Mouse (Mus musculus): ENCODE data around the gene Uqcc1. TPM values are rescaled to one million over a fixed set of nuclear protein-coding genes. Genes with fewer than 3 reads are reported as not detected.

The Uqcc1 gene
- total RNA-seq, 2 experiments from 2014 or later: 70.4 to 75.7 TPM

DNA sequence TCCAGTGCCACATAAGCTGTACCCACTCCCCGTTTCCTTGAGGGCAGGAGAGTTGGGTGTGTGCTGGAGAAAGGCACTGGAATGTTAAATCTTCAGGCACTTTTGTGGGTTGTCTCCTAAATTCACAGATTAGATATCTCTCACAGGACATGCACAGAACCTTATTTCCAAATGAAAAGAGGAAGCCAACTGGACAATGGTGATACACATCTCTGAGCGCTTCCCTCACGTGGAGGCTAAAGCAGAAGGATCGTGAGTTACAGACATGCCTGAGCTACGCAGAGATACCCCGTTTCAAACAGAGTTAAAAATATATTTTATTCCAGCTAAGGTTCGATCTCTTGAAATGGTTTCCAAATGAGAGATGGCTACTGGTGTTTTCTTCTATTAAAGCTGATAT is 7.0 kb downstream of the Uqcc1 start:
- no peak overlapping the region for H3K4me3 ChIP-seq
- intact Hi-C loops (cut with DNase I): no loop called here
- DNase-seq (ENCODE audit: extremely low spot score in 1 of 2, low spot score in 2 of 2): no peak
- H3K27ac ChIP-seq: no peak overlapping the region
- no peak for TF ChIP-seq CTCF (IDR thresholded peaks at IDR 0.05)

DNA sequence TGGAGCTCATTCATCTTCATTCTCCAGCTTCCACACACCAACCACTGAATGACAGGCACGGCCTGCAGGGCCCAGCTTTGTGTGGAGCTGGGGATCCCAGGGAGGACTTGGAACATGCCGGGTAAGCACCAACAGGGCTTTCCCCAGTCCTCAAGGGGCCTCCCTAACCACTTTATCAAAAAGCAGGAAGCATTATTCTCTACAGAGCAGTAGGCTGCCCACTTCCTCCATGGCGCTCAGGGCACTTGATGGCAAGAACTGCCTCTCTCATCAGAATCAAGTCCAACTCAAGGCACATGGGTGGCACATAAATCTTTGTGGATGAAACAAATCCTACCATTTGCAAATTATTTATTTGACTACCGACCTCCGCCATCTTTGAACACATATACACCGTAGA is 15.4 kb downstream of the Uqcc1 start:
- no peak for TF ChIP-seq CTCF (IDR thresholded peaks at IDR 0.05)
- intact Hi-C loops (cut with DNase I): no loop called here
- DNase-seq (ENCODE audit: extremely low spot score in 1 of 2, low spot score in 2 of 2): no peak
- Histone ChIP-seq H3K27ac (no peak overlapping the region), H3K4me3 (no peak overlapping the region)

DNA sequence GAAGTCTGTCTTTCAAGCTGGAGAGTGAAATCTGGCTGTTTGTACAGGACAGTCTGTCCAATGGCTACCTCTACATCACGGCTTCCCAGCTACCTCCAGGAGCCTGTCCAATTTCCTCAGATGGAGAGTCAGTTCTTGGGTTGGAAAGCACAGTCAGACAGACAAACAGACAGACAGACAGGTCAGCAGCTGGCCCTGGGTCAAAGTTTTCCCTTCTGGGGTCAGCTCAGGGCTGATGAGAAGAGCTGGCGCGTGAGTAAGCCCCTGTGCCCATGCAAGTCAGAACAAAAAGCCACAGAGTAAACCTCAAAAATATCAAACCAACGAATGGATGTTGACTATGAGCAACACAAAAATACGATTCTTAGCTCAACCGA is 26.5 kb downstream of the Uqcc1 start:
- TF ChIP-seq CTCF (IDR thresholded peaks at IDR 0.05): no peak
- no peak overlapping the region for H3K27ac ChIP-seq
- DNase-seq (ENCODE audit: extremely low spot score in 1 of 2, low spot score in 2 of 2): no peak
- intact Hi-C loops (cut with DNase I): no loop called here
- no peak overlapping the region for H3K4me3 ChIP-seq

DNA sequence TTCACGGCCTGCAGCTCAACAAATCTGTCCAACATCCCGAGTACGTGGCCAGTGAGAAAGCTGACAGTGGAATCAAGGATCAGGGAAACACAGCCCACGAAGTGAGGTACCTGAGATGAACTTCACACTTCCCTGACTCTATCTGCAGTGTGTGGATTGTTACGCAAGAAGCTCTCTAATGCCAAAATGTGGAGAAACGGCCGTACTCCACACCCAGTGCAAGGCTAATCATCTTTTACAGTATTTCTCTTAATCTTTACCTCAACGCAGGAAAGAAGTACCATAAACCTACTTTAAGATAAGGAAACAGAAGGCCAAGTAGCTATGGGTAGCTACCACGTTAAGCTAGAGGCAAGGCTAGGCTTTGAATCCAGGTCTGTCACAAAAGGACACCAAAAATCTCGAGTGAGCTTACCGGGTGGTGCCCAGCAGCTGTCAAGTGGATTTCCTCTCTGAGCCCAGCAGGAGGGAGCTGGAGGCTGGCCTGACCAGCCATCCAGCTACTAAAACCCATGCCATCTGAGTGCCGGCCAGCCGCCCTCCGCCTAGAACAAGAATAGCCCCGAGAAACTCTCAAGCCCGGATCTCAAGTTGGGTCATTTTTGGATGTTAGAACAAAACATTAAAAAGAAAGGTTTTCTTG is 27.0 kb downstream of the Uqcc1 start:
- Histone ChIP-seq H3K27ac (no peak overlapping the region), H3K4me3 (no peak overlapping the region)
- intact Hi-C loops (cut with DNase I): no loop called here
- TF ChIP-seq CTCF (IDR thresholded peaks at IDR 0.05): no peak
- DNase-seq (ENCODE audit: extremely low spot score in 1 of 2, low spot score in 2 of 2): no peak

DNA sequence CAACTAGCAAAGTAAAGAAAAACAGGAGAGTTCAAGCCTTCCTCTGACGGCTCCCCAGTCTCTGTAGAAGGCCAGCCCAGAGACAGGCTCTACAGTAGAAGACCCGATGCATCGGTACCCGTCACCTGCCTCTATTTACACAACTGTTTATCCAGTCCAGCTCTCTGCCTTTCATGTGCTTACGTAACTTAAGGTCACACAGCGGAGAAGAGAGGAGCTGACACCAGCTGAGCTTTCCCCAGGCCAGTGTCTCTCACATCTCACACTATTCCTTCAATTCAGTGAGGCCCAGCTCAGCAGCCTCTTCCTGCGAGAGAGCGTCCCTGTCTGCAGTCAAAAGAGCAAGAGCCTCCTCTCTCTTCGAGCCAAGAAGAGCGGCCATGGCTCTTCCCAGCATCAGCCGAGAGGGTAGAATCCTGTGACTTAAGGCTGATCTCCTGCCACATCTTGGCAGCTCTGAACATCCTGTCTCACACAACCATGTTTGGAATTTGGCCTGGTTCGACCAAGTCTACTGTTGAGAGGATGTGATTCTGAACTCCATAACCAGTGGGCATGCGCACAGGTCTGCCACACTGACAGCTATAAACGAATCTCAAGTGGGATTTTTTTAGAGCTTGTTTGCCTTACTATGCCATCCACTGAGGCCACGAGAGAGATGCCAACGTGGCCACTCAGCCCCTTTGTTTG is 34.9 kb downstream of the Uqcc1 start:
- H3K27ac ChIP-seq: no peak overlapping the region
- no peak for DNase-seq (ENCODE audit: extremely low spot score in 1 of 2, low spot score in 2 of 2)
- TF ChIP-seq CTCF (IDR thresholded peaks at IDR 0.05): no peak
- H3K4me3 ChIP-seq: no peak overlapping the region
- intact Hi-C loops (cut with DNase I): no loop called here

DNA sequence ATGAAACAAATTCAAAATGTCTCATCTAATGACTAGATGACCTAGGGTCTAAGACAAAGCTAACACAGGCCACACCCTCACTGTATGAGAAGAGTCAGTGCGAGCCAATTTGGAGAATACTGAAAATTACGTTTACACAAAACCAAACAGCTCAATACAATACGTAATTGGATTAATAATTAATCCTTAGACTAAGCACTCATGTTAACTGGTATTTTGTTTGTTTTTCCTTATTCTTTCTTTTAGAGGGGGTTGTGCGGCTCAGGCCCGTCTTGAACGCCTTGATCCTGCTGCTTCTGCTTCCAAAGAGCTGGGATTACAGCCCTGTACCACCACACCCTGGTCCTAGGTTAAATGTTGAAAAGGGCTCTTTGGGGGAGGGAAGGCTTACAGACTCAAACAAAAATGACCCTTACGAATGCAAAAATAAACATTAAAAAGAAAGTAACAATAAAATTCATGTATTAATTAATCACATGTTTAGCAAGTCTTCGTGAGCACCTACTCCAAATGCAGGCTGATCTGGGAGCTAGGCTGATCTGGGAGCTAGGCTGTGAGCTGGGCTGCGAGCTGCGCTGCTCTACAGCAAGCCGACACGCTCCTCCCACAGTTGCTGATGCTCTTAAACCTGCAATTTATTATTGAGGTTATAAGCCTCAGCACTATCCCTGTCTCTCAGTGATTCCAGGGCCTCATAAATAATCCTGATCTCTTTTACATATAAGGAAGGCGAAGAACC is 35.6 kb downstream of the Uqcc1 start:
- TF ChIP-seq CTCF (IDR thresholded peaks at IDR 0.05): no peak
- Histone ChIP-seq H3K27ac (no peak overlapping the region), H3K4me3 (no peak overlapping the region)
- no peak for DNase-seq (ENCODE audit: extremely low spot score in 1 of 2, low spot score in 2 of 2)
- intact Hi-C loops (cut with DNase I): no loop called here

DNA sequence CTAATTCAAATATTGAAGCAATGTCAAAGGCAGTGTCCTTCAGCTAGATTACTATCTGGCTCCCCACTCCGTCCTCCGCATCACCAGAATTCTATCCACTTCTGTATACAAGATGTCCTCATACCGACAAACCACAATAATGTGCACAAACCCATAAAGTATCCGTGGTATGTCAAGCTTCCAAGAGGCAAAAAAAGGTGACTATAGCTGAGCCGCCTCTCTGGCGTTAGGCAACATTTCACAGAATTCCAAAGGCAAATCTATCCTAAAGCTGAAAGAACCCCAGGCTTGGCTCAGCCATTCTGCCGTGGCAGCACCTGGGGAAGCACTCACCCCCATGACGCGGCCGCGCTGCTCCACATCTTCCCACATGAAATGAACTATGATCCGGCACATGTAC is 43.3 kb downstream of the Uqcc1 start:
- Histone ChIP-seq H3K27ac (no peak overlapping the region), H3K4me3 (no peak overlapping the region)
- TF ChIP-seq CTCF (IDR thresholded peaks at IDR 0.05): no peak
- intact Hi-C loops (cut with DNase I): no loop called here
- DNase-seq (ENCODE audit: extremely low spot score in 1 of 2, low spot score in 2 of 2): no peak

DNA sequence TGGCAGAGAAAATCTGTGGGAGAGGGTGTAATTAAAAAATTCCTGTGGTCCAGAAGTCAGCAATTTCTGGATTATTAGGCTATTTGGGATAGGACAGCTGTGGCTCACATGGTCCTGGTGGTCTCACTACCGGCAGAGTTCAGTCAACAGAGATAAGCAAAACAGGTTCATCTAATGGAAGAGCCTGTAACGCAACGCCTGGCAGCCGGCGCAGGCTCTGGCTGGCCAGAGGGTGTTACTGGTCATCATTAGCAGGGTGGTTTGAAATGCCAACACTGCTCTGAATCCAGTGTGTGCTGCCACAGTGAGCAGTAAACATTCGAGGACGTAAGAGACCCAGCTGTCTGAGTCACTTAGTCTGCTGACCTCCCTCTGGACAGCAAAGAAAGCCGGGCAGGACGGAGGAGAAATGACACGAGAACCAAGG is 44.8 kb downstream of the Uqcc1 start:
- H3K4me3 ChIP-seq: no peak overlapping the region
- intact Hi-C loops (cut with DNase I): no loop called here
- TF ChIP-seq CTCF (IDR thresholded peaks at IDR 0.05): no peak
- no peak overlapping the region for H3K27ac ChIP-seq
- DNase-seq (ENCODE audit: extremely low spot score in 1 of 2, low spot score in 2 of 2): no peak

DNA sequence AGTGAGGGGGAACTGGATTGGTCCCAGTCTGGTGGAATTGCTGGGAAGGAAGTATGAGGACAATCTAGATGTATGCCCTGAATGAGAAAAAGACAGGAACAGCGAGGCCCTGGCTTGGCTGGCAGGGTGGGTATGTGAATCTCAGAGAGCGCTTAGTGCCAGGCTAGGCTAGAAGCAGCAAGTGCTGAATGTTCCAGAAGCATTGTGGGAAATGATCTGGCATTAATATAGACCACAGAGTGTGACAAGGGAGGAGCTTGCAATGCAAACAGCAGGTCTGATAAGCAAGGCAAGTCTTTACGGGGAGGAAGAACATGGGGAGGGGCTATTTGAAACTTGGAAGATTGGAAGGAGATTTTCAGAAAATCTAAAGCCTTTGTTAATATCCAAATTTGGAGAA is 48.0 kb downstream of the Uqcc1 start:
- DNase-seq (ENCODE audit: extremely low spot score in 1 of 2, low spot score in 2 of 2): no peak
- intact Hi-C loops (cut with DNase I): no loop called here
- H3K4me3 ChIP-seq: no peak overlapping the region
- H3K27ac ChIP-seq: no peak overlapping the region
- TF ChIP-seq CTCF (IDR thresholded peaks at IDR 0.05): no peak

DNA sequence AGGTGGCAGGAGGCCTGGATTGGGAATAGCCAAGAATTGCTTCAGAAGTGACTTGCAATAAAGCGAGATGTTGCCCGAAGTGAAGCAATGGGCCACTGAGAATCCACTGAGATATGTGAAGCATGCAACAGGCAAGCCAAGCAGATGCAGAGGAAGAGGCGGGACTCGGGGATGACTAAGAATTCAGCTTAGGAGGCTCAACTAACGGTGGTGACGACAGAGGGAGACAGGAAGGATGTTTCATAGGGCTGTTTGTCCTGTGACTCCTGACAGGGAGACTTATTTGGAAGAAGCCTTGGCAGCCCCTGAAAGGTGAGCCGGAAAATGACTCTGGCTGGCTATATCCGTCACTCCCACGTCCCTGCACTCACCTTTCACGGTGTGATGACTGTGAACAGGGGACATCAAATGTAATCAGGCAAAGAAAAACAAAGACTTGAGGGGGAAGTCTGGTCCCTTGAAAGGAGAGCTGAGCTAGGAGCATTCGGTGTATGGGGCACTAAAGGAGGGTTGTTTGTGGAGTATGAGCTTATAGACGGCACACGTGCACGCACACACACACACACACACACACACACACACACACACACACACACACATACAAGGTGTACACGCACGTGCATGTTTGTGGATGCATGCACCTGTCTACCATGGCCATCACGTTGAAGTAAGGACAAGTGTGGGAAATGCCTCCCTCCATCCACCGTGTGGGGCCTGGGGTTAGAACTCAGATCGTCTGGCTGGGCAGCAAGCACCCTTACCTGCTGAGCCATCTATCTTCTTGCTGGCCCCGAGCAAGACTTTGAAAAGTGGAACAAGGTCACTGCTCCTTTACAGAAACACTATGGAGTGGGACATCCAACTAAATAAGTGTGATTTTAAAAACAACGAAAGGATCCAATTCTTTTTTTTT is 50.9 kb downstream of the Uqcc1 start:
- DNase-seq (ENCODE audit: extremely low spot score in 1 of 2, low spot score in 2 of 2): no peak
- no peak overlapping the region for H3K4me3 ChIP-seq
- intact Hi-C loops (cut with DNase I): no loop called here
- TF ChIP-seq CTCF (IDR thresholded peaks at IDR 0.05): no peak
- H3K27ac ChIP-seq: no peak overlapping the region

DNA sequence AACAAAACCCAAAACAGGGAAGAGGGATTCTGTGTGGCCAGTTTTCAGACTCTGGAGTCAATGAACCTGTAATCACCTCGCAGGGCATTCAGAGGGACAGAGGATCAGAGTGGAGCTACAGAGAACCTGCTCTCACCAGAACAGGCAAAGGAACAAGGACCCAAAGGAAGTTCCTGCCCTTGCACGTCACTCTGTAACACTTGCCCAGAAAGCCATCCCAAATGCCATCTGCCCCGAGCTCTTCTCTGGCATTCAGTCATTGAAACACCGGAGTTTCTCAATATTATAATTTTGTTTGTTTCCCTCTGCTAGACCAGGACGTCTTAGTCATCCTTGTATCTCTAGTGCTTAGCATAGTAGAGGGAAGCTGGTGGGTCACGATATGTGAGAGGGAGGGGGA is 56.5 kb downstream of the Uqcc1 start:
- intact Hi-C loops (cut with DNase I): no loop called here
- Histone ChIP-seq H3K27ac (no peak overlapping the region), H3K4me3 (no peak overlapping the region)
- no peak for TF ChIP-seq CTCF (IDR thresholded peaks at IDR 0.05)
- no peak for DNase-seq (ENCODE audit: extremely low spot score in 1 of 2, low spot score in 2 of 2)
